Mouse (Mus musculus) stomach, postnatal 0 days (tissue): ENCODE data around the gene Slc25a30.

Experiments
- CTCF ChIP-seq: IDR thresholded peaks from 2 replicates; pipeline ENCODE4 v1.5.1; 2016; ENCODE audit warnings: antibody characterized with exemption, low read depth, mild to moderate bottlenecking, moderate library complexity
- EP300 ChIP-seq: optimal IDR thresholded peaks from 2 replicates; pipeline ENCODE3; 2016; ENCODE audit warnings: antibody characterized with exemption

DNA sequence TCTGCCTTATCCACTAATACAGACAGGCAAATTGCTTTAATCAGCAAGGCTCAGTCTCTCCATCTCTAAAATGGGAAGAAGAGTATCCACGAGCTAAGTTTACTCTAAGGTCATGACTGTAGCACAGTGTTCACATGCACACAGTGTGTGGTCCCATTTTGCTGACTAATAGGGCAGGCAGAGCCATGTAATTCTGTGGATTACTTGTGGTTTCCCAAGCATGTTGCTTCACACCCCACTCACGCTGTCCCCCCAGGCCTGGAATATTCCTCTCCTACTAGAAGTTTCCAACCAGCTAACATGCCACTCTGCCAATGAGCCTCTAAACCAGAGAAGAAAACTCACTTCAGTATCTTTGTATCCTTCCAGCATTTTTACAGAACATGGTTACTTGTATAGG lies 31.7 kb upstream of the Slc25a30 start:
- no peak for TF ChIP-seq CTCF
- no peak for TF ChIP-seq EP300
